Mouse (Mus musculus): ENCODE data around the gene Gm17509. TPM values are rescaled to one million over a fixed set of nuclear protein-coding genes. Genes with fewer than 3 reads are reported as not detected.

Gm17509 gene
- polyA plus RNA-seq (2012; rRNA removed), result 0.15 and 0.38 TPM in 2 replicates

GRCm38 (mm10) chr13:117220501-117221321, at the start of gene Gm17509:
Gm17509 (minus strand) TSS chr13:117221075.
- H3K27me3 ChIP-seq (ENCODE audit: control insufficient read depth, insufficient read depth, low read length), result peaks cover 9% of the 10 kb centered on the region
- DNase-seq (ENCODE audit: low read depth in 1 of 2, low spot score in 2 of 2), result peak in 1 of 2 experiments; percentile 53
- H3K27ac ChIP-seq (ENCODE audit: insufficient read depth, low read length), result peak within 1 kb of the TSS; percentile 89
- H3K36me3 ChIP-seq (ENCODE audit: control insufficient read depth, insufficient read depth, low read length), result no peaks in the 10 kb centered on the region
- WGBS, result under 1% methylated on average over 67 of the region's 67 CpGs
- no peak for TF ChIP-seq CTCF (IDR thresholded peaks at IDR 0.05; ENCODE audit: extremely low read depth, insufficient read depth, insufficient read length, insufficient replicate concordance)
- peak; percentile 20; the same call in 1 of the 2 replicates for TF ChIP-seq POLR2A (IDR thresholded peaks at IDR 0.05; ENCODE audit: low read depth, low read length)
- peak within 1 kb of the TSS; percentile 68 for H3K4me3 ChIP-seq (ENCODE audit: extremely low read depth, insufficient read depth, insufficient read length)
- H3K4me1 ChIP-seq (ENCODE audit: control insufficient read depth, insufficient read depth, insufficient read length), result peaks cover 14% of the 10 kb centered on the region

- Histone ChIP-seq H3K27ac (ENCODE audit: insufficient read depth, low read length) (no peak overlapping the region), H3K4me1 (ENCODE audit: control insufficient read depth, insufficient read depth, insufficient read length) (no peaks in the 10 kb centered on the region), H3K27me3 (ENCODE audit: control insufficient read depth, insufficient read depth, low read length) (no peaks in the 10 kb centered on the region), H3K36me3 (ENCODE audit: control insufficient read depth, insufficient read depth, low read length) (no peaks in the 10 kb centered on the region; the same call in 1 of the 2 replicates), H3K4me3 (ENCODE audit: extremely low read depth, insufficient read depth, insufficient read length) (no peak overlapping the region)
- no peak for TF ChIP-seq CTCF (IDR thresholded peaks at IDR 0.05; ENCODE audit: extremely low read depth, insufficient read depth, insufficient read length, insufficient replicate concordance)
- TF ChIP-seq POLR2A (IDR thresholded peaks at IDR 0.05; ENCODE audit: low read depth, low read length), result no peak
- no peak for DNase-seq (ENCODE audit: low read depth in 1 of 2, low spot score in 2 of 2)
- whole genome bisulfite sequencing, result 95% methylated on average over 14 of the region's 14 CpGs
Measured at GRCm38 (mm10) chr13:117267963-117268362, 47.1 kb upstream of the Gm17509 start.

- WGBS, result 85% methylated on average over 2 of the region's 2 CpGs
- no peak overlapping the region for H3K4me3 ChIP-seq (ENCODE audit: extremely low read depth, insufficient read depth, insufficient read length)
- no peak for TF ChIP-seq POLR2A (IDR thresholded peaks at IDR 0.05; ENCODE audit: low read depth, low read length)
- no peak for TF ChIP-seq CTCF (IDR thresholded peaks at IDR 0.05; ENCODE audit: extremely low read depth, insufficient read depth, insufficient read length, insufficient replicate concordance)
- no peaks in the 10 kb centered on the region; the same call in 1 of the 2 replicates for H3K36me3 ChIP-seq (ENCODE audit: control insufficient read depth, insufficient read depth, low read length)
- no peak for DNase-seq (ENCODE audit: low read depth in 1 of 2, low spot score in 2 of 2)
- no peaks in the 10 kb centered on the region for H3K27me3 ChIP-seq (ENCODE audit: control insufficient read depth, insufficient read depth, low read length)
- no peaks in the 10 kb centered on the region for H3K4me1 ChIP-seq (ENCODE audit: control insufficient read depth, insufficient read depth, insufficient read length)
- no peak overlapping the region for H3K27ac ChIP-seq (ENCODE audit: insufficient read depth, low read length)
Measured at GRCm38 (mm10) chr13:117266156-117266555, 45.3 kb upstream of the Gm17509 start.

- DNase-seq (ENCODE audit: low read depth in 1 of 2, low spot score in 2 of 2), result no peak
- Histone ChIP-seq H3K27ac (ENCODE audit: insufficient read depth, low read length) (no peak overlapping the region), H3K4me1 (ENCODE audit: control insufficient read depth, insufficient read depth, insufficient read length) (no peaks in the 10 kb centered on the region; the same call in 1 of the 2 replicates), H3K4me3 (ENCODE audit: extremely low read depth, insufficient read depth, insufficient read length) (no peak overlapping the region), H3K36me3 (ENCODE audit: control insufficient read depth, insufficient read depth, low read length) (no peaks in the 10 kb centered on the region), H3K27me3 (ENCODE audit: control insufficient read depth, insufficient read depth, low read length) (no peaks in the 10 kb centered on the region)
- TF ChIP-seq CTCF (IDR thresholded peaks at IDR 0.05; ENCODE audit: extremely low read depth, insufficient read depth, insufficient read length, insufficient replicate concordance) (no peak), POLR2A (IDR thresholded peaks at IDR 0.05; ENCODE audit: low read depth, low read length) (no peak)
- WGBS, result 44% methylated on average over 4 of the region's 4 CpGs
Measured at GRCm38 (mm10) chr13:117260704-117261103, 39.8 kb upstream of the Gm17509 start.

GRCm38 (mm10) chr13:117242621-117243020, 21.7 kb upstream of the Gm17509 start:
- peak overlapping the region; percentile 45; the same call in 1 of the 2 replicates for H3K27ac ChIP-seq (ENCODE audit: insufficient read depth, low read length)
- no peaks in the 10 kb centered on the region for H3K27me3 ChIP-seq (ENCODE audit: control insufficient read depth, insufficient read depth, low read length)
- H3K4me1 ChIP-seq (ENCODE audit: control insufficient read depth, insufficient read depth, insufficient read length), result peaks cover 7% of the 10 kb centered on the region; the same call in 1 of the 2 replicates
- 12% methylated on average over 5 of the region's 5 CpGs for WGBS
- H3K36me3 ChIP-seq (ENCODE audit: control insufficient read depth, insufficient read depth, low read length), result no peaks in the 10 kb centered on the region
- H3K4me3 ChIP-seq (ENCODE audit: extremely low read depth, insufficient read depth, insufficient read length), result no peak overlapping the region
- no peak for DNase-seq (ENCODE audit: low read depth in 1 of 2, low spot score in 2 of 2)
- no peak for TF ChIP-seq POLR2A (IDR thresholded peaks at IDR 0.05; ENCODE audit: low read depth, low read length)
- TF ChIP-seq CTCF (IDR thresholded peaks at IDR 0.05; ENCODE audit: extremely low read depth, insufficient read depth, insufficient read length, insufficient replicate concordance), result no peak

GRCm38 (mm10) chr13:117242063-117242462, 21.2 kb upstream of the Gm17509 start:
- H3K4me3 ChIP-seq (ENCODE audit: extremely low read depth, insufficient read depth, insufficient read length), result no peak overlapping the region
- peak overlapping the region; percentile 45; the same call in 1 of the 2 replicates for H3K27ac ChIP-seq (ENCODE audit: insufficient read depth, low read length)
- DNase-seq (ENCODE audit: low read depth in 1 of 2, low spot score in 2 of 2), result no peak
- H3K36me3 ChIP-seq (ENCODE audit: control insufficient read depth, insufficient read depth, low read length), result no peaks in the 10 kb centered on the region
- no peak for TF ChIP-seq POLR2A (IDR thresholded peaks at IDR 0.05; ENCODE audit: low read depth, low read length)
- no peak for TF ChIP-seq CTCF (IDR thresholded peaks at IDR 0.05; ENCODE audit: extremely low read depth, insufficient read depth, insufficient read length, insufficient replicate concordance)
- WGBS, result 4% methylated on average over 3 of the region's 3 CpGs
- no peaks in the 10 kb centered on the region for H3K27me3 ChIP-seq (ENCODE audit: control insufficient read depth, insufficient read depth, low read length)
- peaks cover 9% of the 10 kb centered on the region; the same call in 1 of the 2 replicates for H3K4me1 ChIP-seq (ENCODE audit: control insufficient read depth, insufficient read depth, insufficient read length)
